Mouse (Mus musculus) CD4-positive naive resting alpha-beta T cell, adult 76 days (primary cell): ENCODE results near the gene Phf11b. TPM values are rescaled to one million over a fixed set of nuclear protein-coding genes. Genes with fewer than 3 reads are reported as not detected.

Experiments used
- total RNA-seq: library from RNA; stranded (reverse); gene quantifications from one replicate; pipeline ENCODE4 v1.2.4, GENCODE M21; 2023

Phf11b gene
- total RNA-seq = 29.1 TPM

GRCm38 (mm10) chr14:59341189-59341588 is at the start of gene Phf11b:
TSS of gene Phf11b (minus strand) at chr14:59341351.

DNA sequence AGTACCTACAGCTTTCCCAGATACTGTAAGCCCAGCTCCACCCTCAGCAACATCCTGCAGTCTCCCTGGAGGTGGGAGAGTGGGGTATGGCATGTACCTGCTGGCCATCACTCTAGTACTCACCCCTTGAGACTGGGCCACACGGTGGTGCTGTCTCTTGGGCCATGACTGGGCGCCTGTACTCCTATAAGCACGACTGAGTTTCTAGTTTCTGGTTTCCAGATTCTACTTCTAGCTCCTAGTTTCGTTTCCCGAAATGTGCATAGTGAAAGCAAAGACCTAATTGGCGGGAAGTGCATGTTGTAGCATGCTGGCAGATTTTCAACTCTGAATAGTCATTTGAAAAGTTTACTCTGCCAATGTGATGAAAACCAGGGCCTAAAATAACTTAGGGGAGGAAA is 24.1 kb upstream of the Phf11b start, which contains the start of gene Phf11d:
Phf11d (minus strand) TSS at position 227 of the 401 bp plus-strand sequence.

GRCm38 (mm10) chr14:59297391-59297790 is 43.8 kb downstream of the Phf11b start, which contains the start of gene Phf11a:
TSS of gene Phf11a (minus strand) at chr14:59297522.

Other genes with a start within 250 kb of the Phf11b start
- not detected for gene 1700129C05Rik, start 198.5 kb downstream of the Phf11b start, total RNA-seq
- not detected for gene Gm5142, start 162.6 kb downstream of the Phf11b start, total RNA-seq
- 93.0 TPM for gene Rcbtb1, start 140.1 kb downstream of the Phf11b start, total RNA-seq
- 5.0 TPM for gene Gm6904, start 81.1 kb downstream of the Phf11b start, total RNA-seq
- 5.5 TPM for gene Phf11a, start 43.8 kb downstream of the Phf11b start, total RNA-seq
- gene Phf11d, start 24.1 kb upstream of the Phf11b start, total RNA-seq = 4.0 TPM
- gene Phf11c, start 54.0 kb upstream of the Phf11b start, total RNA-seq = 13.3 TPM
- gene Setdb2, start 99.5 kb upstream of the Phf11b start, total RNA-seq = 43.1 TPM
- 24.0 TPM for gene Cab39l, start 99.6 kb upstream of the Phf11b start, total RNA-seq